Mouse (Mus musculus) skeletal muscle tissue, adult 2 months (tissue): Measurements from ENCODE around the gene Bcor.

Experiments
- DNase-seq: peaks from one replicate; pipeline ENCODE4 v3.0.0-alpha.2; 2012; ENCODE audit warnings: low read depth, low spot score

Gene Bcor

DNA sequence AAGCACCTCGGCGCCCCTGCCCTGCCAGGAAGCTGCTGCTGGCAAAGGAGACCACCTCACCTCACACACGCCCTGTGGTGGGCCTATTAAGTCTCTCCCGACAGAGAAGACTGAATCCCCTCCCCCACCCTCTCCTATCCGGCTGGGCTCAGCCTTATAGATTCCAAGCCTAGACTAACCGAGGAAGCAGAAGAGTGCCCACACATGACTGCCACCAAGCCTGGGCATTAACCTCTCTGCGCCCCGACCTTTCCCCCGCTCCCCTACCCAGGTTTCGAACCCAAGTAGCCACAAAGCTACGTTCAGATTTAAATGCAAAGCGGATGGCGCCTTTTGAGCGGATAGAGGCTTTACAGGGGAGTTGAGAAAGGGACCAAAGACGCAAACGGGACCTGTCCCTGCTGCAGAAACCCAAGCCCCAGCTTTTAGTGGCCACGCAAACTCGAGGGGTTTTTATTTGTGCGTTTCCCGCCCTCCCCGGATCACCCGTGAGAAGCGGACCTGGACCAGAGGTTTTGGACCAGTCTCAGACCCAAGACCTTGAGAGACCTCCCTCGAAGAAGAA is 33.0 kb downstream of the Bcor start:
- no peak for DNase-seq

- DNase-seq: no peak
Observed at GRCm38 (mm10) chrX:12126408-12127105, 33.6 kb downstream of the Bcor start.

DNA sequence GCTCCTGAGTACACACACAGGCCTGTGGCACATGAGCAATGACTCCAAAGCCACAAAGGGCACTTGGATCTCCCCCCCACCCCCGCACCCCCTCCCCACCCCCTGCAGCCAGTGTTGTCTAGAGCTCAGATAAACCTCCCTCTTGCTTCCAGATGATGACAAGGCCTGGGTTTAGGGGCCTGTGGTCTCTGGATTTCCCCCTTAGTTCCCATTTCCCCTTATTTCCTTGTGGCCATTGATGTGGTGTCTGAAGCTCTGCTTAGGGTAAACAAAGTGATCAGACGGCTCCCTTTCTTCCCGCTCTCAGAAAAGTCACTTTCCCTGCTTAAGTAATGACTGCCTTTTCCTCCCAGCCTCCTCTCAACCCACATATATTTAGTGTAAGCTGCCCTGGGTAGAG is 35.6 kb downstream of the Bcor start:
- no peak for DNase-seq

DNA sequence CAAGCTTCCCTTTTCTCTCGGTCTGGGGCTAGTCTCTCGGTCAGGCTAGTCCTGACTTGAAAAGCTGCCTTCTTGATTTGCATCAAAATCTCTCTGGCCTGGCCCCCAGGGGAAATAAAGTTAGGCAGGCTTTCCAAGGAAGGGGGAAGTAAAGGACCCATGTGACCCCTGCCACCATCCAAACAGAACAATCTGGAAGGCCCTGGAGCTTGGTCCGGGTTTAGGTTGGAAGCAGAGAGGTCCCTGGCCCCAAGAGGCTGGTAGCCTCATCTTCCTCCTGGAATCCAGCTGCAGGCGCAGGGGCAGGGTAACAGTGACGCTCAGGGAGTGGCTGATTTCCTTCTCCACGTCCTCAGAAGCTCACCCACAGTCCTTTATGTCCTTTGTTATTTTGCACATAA is 36.5 kb downstream of the Bcor start:
- no peak for DNase-seq

GRCm38 (mm10) chrX:12122594-12123331 is 37.4 kb downstream of the Bcor start:
- no peak for DNase-seq

GRCm38 (mm10) chrX:12119476-12119875 is 40.7 kb downstream of the Bcor start:
- no peak for DNase-seq

GRCm38 (mm10) chrX:12116128-12116527 is 44.0 kb downstream of the Bcor start:
- DNase-seq: peak; percentile 71

- peak; percentile 44 for DNase-seq
Observed at GRCm38 (mm10) chrX:12112166-12112565, 48.0 kb downstream of the Bcor start.

GRCm38 (mm10) chrX:12110518-12110917 is 49.6 kb downstream of the Bcor start:
- DNase-seq: no peak

DNA sequence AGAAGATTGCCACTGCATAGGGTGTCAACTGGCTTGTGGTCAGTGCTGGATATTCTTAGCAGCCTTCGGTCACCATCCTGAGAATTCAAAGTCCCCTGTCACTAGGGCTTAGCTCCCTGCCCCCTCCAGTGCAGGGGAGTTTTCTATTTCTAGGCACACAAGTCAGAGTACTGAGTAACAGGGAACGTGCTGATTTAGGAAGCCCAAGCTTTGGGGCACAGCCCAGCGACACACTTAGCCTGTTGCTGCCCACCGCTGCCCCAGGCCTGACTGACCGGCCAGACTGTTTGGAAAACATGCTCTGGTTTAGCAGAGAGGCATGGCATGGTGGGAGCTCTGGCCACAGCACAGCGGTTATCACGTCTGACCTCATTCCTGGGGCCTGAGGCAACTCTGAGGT is 54.8 kb downstream of the Bcor start:
- DNase-seq: peak; percentile 77

DNA sequence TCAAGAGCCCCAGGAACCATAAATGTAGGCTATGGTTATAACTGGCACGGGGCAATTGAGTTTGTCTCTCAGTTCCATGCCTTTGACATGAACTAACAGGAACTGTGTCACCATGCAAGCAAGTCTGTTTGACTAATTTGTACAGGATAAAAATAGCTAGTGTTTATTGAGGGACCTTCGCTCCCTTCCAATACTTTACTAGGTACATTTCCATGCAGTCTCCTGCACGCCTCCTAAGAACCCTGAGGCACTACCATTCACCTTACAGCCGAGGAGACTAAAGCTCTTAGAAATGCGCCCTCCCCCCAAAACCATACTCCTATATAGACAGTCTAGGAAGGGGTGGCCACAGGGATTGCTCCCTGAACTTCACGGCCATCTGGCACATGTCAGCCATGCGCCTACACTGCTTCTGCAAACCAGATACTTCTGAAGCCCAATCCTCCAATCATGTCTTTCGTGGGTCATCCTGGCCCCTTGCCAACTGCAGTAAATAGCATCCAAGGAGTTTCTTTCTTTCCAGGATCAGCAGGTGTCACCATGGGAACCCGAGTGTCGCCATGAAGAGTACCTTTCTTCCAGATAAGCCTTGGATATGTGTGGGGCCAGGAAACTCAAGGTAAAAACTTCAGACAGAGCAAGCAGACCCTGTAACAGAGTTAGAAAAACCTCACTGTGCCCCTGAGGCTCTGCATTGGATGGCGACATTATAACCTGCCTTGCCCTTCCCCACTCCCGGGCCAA is 63.2 kb downstream of the Bcor start:
- no peak for DNase-seq

GRCm38 (mm10) chrX:12093371-12093770 is 66.8 kb downstream of the Bcor start:
- DNase-seq: no peak

DNA sequence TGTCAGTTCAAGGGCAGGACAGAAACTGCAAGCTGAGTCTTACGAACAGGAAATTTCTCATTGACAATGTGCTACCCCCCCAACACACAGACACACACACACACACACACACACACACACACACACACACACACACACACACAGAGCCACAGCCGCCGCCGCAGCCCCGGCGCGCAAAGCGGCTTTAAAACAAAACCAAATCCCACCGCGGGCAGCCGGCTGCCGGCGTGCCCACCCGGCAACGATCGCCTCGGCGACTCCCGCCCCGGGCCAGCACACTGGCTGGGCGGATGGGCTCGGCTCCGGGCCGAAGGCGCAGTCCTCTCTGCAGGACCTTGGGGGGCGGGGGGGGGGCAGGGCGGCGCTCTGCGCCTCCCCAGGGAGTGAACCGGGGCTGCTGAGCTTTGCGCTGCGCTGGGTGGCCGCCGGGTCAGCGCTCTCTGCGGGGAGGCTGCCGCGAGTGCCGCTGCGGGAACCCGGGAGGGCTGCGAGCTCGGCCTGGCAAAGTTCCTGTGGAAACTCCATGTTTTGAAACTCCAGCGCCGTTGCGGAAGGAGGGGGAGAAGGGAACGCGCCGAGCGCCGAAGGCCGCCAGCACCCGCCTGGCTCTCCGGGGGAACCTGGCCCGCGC is 68.6 kb downstream of the Bcor start:
- DNase-seq: peak; percentile 39

DNA sequence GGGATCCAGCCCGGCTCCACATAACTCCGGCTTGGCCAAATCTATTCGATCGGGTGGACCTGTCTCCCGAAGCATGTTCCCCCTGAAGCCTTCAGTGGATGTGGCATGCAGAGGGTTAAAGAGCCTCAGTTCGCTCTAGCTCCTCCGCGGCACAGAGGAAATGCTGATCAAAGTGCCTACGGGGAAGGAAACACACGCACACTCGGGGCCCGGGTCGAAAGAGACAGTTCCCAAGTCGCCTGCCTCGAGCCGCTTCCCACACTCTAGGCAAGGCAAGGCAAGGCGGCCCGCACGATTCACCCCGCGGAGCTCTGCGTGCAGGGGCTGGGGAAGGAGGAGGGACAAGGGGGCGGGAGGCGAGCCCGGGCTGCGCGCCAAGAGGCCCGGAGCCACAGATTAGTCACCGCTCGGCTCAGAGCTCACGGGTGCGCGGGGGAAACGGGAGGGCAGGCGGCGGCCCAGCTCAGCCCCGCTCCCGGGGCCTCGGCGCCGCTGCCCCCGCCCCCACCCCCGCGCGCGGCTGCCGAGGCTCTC is 69.2 kb downstream of the Bcor start:
- peak; percentile 83 for DNase-seq

- no peak for DNase-seq
Observed at GRCm38 (mm10) chrX:12090151-12090870, 69.8 kb downstream of the Bcor start.

DNA sequence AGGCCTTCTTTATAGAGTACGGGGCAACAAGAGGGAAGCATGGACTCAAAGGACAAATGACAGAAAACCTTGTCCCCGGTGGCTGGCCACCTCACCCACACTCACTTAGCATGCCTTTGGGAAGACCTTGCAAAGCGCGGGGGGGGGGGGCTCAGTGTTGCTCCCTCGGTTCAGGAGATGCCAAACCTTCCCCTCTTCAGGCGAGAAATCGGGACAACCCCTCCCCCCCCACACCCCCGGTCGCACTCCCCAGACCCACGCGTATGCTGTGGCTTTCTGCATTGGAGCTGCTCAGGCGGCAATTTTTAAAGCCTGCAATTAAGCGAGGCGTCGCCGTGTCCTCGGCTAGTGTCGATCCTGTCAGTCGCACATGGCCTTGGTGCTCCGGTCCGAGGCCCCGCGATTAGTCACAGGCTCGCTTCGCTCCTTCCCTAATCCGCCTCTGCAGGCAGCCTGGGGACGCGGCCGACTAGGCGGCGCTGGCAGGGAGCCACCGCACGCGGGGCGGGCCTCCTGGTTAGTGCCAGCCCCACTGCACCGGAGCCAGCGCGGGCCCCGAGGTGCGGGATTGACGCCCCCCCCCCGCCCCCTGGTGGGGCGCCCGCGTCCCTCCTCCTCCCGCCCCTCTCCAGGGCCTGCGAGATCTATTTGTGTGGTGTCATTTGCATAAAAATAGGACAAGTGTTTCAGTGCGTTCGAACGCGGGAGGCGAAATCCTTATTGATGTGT is 70.6 kb downstream of the Bcor start:
- DNase-seq: no peak

- no peak for DNase-seq
Observed at GRCm38 (mm10) chrX:12089027-12089340, 71.2 kb downstream of the Bcor start.

GRCm38 (mm10) chrX:12088301-12089026 is 71.7 kb downstream of the Bcor start:
- DNase-seq: peak; percentile 51

- DNase-seq: peak; percentile 48
Observed at GRCm38 (mm10) chrX:12087511-12088300, 72.4 kb downstream of the Bcor start.
